In the genomic region with DNA sequence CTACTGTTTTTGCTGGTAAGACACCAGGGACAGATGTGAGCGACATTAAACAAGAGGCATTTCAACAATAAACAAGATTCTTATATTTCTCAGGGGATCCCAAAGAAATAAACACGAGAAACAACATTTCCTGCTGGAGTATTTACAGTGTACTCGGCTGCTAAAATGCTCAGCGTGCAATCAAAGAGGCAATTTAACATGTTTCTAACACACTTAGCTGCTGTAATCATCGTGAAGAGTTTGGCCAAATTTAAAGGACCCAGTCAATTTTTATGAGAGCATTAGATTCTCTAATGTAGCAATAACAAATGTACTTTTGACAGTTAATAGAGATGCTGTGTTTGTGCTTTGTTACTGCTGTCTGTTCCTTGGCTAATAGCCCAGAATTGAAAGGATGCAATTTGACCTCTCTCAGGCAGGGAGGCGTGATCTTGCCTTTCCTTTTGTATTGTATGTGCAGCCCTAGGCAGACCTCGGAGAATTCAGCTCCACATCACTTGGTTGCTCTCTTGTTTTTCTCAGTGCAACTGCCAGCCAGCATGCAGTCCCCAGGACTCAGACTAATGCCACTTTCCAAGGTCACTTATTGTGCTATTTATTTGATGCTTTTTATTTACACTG, we compare ENCODE assay signal across 8 mouse cellular contexts. TPM values are rescaled to one million over a fixed set of nuclear protein-coding genes. Genes with fewer than 3 reads are reported as not detected.
A peak's percentile ranks its signal among the peaks of the same experiment; 100 is the strongest.
DNase-seq lines count a peak whose midpoint lies in the region; ATAC-seq and TF ChIP-seq lines count a peak whose summit lies in the region.

No protein-coding gene starts in this region.

- 0 out of 2 replicates have a peak overlapping the region, but pooled peaks have one; percentile 34 for H3K27ac ChIP-seq in liver, adult 2 months (replicated peaks; ENCODE audit: insufficient read depth, low read depth, low read length)
- peak overlapping the region; percentile 51 for H3K27ac ChIP-seq in heart, embryonic 11.5 days (ENCODE audit: low read depth, low read length)
- peak overlapping the region; percentile 38; the same call in 1 of the 2 replicates for H3K27ac ChIP-seq in limb, embryonic 15.5 days

- TF ChIP-seq POLR2A in liver, adult 2 months (IDR thresholded peaks at IDR 0.05; ENCODE audit: extremely low read depth, insufficient read depth, low read length), result no peak

- H3K27me3 ChIP-seq in liver, adult 2 months (ENCODE audit: control insufficient read depth, insufficient read depth, low read length), result no peaks in the 10 kb centered on the region
- no peaks in the 10 kb centered on the region for H3K27me3 ChIP-seq in heart, embryonic 11.5 days (ENCODE audit: control insufficient read depth, insufficient read depth, low read length)
- H3K27me3 ChIP-seq in limb, embryonic 15.5 days, result no peaks in the 10 kb centered on the region

- 41% methylated on average over 7 of the region's 7 CpGs for WGBS in liver, adult 2 months
- 54% methylated on average over 7 of the region's 7 CpGs for WGBS in heart, embryonic 11.5 days (ENCODE audit: insufficient replicate concordance)
- WGBS in limb, embryonic 15.5 days, result 19% methylated on average over 7 of the region's 7 CpGs

- no peak overlapping the region for H3K9ac ChIP-seq in liver, adult 2 months (ENCODE audit: low read depth, low read length)
- H3K9ac ChIP-seq in heart, embryonic 11.5 days (ENCODE audit: low read depth, low read length), result no peak overlapping the region
- H3K9ac ChIP-seq in limb, embryonic 15.5 days, result no peak overlapping the region

- ATAC-seq in heart, embryonic 11.5 days (replicated peaks; ENCODE audit: insufficient number of reproducible peaks, low FRiP score, low TSS enrichment), result peak; percentile 45; the same call in 1 of the 2 replicates
- ATAC-seq in limb, embryonic 15.5 days (ENCODE audit: insufficient number of reproducible peaks, low FRiP score, low TSS enrichment, low read depth), result 0 out of 2 replicates have a peak, but pooled peaks have one; percentile 52

- no peaks in the 10 kb centered on the region for H3K9me3 ChIP-seq in heart, embryonic 11.5 days (replicated peaks; ENCODE audit: control insufficient read depth, low read length)
- no peaks in the 10 kb centered on the region for H3K9me3 ChIP-seq in limb, embryonic 15.5 days

- no peaks in the 10 kb centered on the region for H3K4me1 ChIP-seq in liver, adult 2 months (ENCODE audit: control insufficient read depth, insufficient read depth, low read length)
- H3K4me1 ChIP-seq in heart, embryonic 11.5 days (ENCODE audit: control insufficient read depth, insufficient read depth, low read length), result no peaks in the 10 kb centered on the region
- H3K4me1 ChIP-seq in limb, embryonic 15.5 days, result peaks cover 11% of the 10 kb centered on the region

- H3K4me2 ChIP-seq in heart, embryonic 11.5 days, result no peak overlapping the region
- no peak overlapping the region for H3K4me2 ChIP-seq in limb, embryonic 15.5 days

- no peak for TF ChIP-seq CTCF in liver, adult 2 months (IDR thresholded peaks at IDR 0.05; ENCODE audit: low read depth, low read length)

- no peaks in the 10 kb centered on the region for H3K79me2 ChIP-seq in liver, adult 2 months (ENCODE audit: control insufficient read depth, insufficient read depth, low read length)

- H3K36me3 ChIP-seq in liver, adult 2 months (ENCODE audit: control insufficient read depth, insufficient read depth, low read length), result peaks cover 3% of the 10 kb centered on the region; the same call in 1 of the 2 replicates
- H3K36me3 ChIP-seq in heart, embryonic 11.5 days (ENCODE audit: control insufficient read depth, insufficient read depth, low read length), result peaks cover 5% of the 10 kb centered on the region; the same call in 1 of the 2 replicates
- H3K36me3 ChIP-seq in limb, embryonic 15.5 days, result peaks cover 7% of the 10 kb centered on the region

- peak; percentile 45 for DNase-seq in liver, adult 2 months (ENCODE audit: extremely low read depth, low read depth, low spot score)
- DNase-seq in liver, result no peak
- DNase-seq in retina, postnatal 1 day, result peak; percentile 75
- no peak for DNase-seq in layer of hippocampus, postnatal 25 days (ENCODE audit: extremely low spot score in 1 of 2, low spot score in 1 of 2)
- no peak for DNase-seq in spleen, postnatal 10 days (ENCODE audit: low spot score in 2 of 2)
- DNase-seq in adrenal gland, adult 18-20 months (ENCODE audit: low spot score in 2 of 2), result no peak

- H3K4me3 ChIP-seq in liver, adult 2 months (ENCODE audit: insufficient read depth, low read depth, low read length), result no peak overlapping the region
- H3K4me3 ChIP-seq in heart, embryonic 11.5 days (ENCODE audit: low read depth, low read length), result no peak overlapping the region
- H3K4me3 ChIP-seq in limb, embryonic 15.5 days, result no peak overlapping the region

RNA-seq across cellular contexts. Expression of a gene that starts 35.9 kb away (rescaled TPM):
- total RNA-seq in liver, adult 2 months (2014; rRNA removed), result 2.4 and 3.4 TPM in 2 replicates
- polyA plus RNA-seq in liver, adult 2 months (2012; rRNA removed), result 2.3 and 2.4 TPM in 2 replicates
- polyA plus RNA-seq in heart, embryonic 11.5 days (2014; fragmentation: Nextera tagmentation; extraction: Ambion mirVana), result 49.4 and 50.4 TPM in 2 replicates
- 38.7 and 43.6 TPM in 2 replicates for polyA plus RNA-seq in limb, embryonic 15.5 days (2015; fragmentation: Nextera tagmentation; extraction: Ambion mirVana)
- total RNA-seq in layer of hippocampus, postnatal 25 days (2021), result 10 to 100 TPM; 25.2 to 25.6 TPM
- total RNA-seq in adrenal gland, adult 18-20 months (2021), result 10 to 100 TPM; 17.5 to 17.6 TPM

RNA-seq across cellular contexts. Expression of a gene that starts 40.1 kb away (rescaled TPM):
- total RNA-seq in liver, adult 2 months (2014; rRNA removed), result 4.1 and 5.9 TPM in 2 replicates
- 1.4 and 1.6 TPM in 2 replicates for polyA plus RNA-seq in liver, adult 2 months (2012; rRNA removed)
- polyA plus RNA-seq in heart, embryonic 11.5 days (2014; fragmentation: Nextera tagmentation; extraction: Ambion mirVana), result 4.9 and 5.7 TPM in 2 replicates
- 7.5 and 9.3 TPM in 2 replicates for polyA plus RNA-seq in limb, embryonic 15.5 days (2015; fragmentation: Nextera tagmentation; extraction: Ambion mirVana)
- total RNA-seq in layer of hippocampus, postnatal 25 days (2021), result 10 to 100 TPM; 38.9 to 47.6 TPM
- total RNA-seq in adrenal gland, adult 18-20 months (2021), result 1 to 10 TPM; 4.1 to 5.1 TPM

Comparison
In these comparisons a context has a peak if more than half of its experiments do, and no peak if none do; other contexts are left out.
1. DNase-seq: peak in liver, adult 2 months (single experiment) and retina, postnatal 1 day (single experiment); none in liver (single experiment), layer of hippocampus, postnatal 25 days (0 of 2), spleen, postnatal 10 days (0 of 2) and adrenal gland, adult 18-20 months (0 of 2).
2. Peak in every context shown above with its lines, with median percentiles within 50 percentile points of each other: H3K27ac ChIP-seq.